Mouse (Mus musculus): ENCODE measurements at regions not wholly inside any gene's neighbourhood (a gene's known extent, or its start where the extent isn't known, plus 50 kb on each side); places are given as distances from the start of the nearest gene placed in this dataset.

- TF ChIP-seq POLR2A (IDR thresholded peaks at IDR 0.05; ENCODE audit: borderline replicate concordance, extremely low read depth, low read depth, low read length) (no peak), CTCF (IDR thresholded peaks at IDR 0.05; ENCODE audit: insufficient read depth, low read length) (no peak)
Measured at GRCm38 (mm10) chr8:56700580-56701145, 149.8 kb downstream of the Fbxo8 start.
